Mouse (Mus musculus) kidney, adult 2 months (tissue): Measurements from ENCODE around the gene Spats2l. TPM values are rescaled to one million over a fixed set of nuclear protein-coding genes. Genes with fewer than 3 reads are reported as not detected.

Source experiments
- DNase-seq: peaks from one replicate; pipeline ENCODE4 v3.0.0; 2021
- H3K27ac ChIP-seq: fragments of 200-500 bp; 2 replicates; pipeline ENCODE4 v1.5.1; 2012; ENCODE audit warnings: low read depth, low read length, control low read depth, inconsistent platforms; ENCODE audit not compliant: insufficient read depth
- H3K27me3 ChIP-seq: fragments of 200-500 bp; replicated peaks from 2 replicates; pipeline ENCODE4 v1.6.1; 2012; ENCODE audit warnings: mild to moderate bottlenecking, moderate library complexity, low read length, inconsistent platforms; ENCODE audit not compliant: control insufficient read depth, insufficient read depth
- H3K36me3 ChIP-seq: fragments of 200-500 bp; 2 replicates; pipeline ENCODE4 v1.6.1; 2012; ENCODE audit warnings: mild to moderate bottlenecking, moderate library complexity, low read length, inconsistent platforms; ENCODE audit not compliant: control insufficient read depth, insufficient read depth
- H3K4me1 ChIP-seq: fragments of 200-500 bp; 2 replicates; pipeline ENCODE4 v1.6.1; 2011; ENCODE audit warnings: low read length; ENCODE audit not compliant: control insufficient read depth, insufficient read depth
- H3K4me3 ChIP-seq: fragments of 200-500 bp; 2 replicates; pipeline ENCODE4 v1.5.1; 2011; ENCODE audit warnings: mild to moderate bottlenecking, low read depth, low read length, control low read depth; ENCODE audit not compliant: insufficient read depth
- CTCF ChIP-seq: fragments of 200-500 bp; conservative IDR thresholded peaks from 2 replicates; pipeline ENCODE4 v1.5.1; 2011; ENCODE audit warnings: low read depth, mild to moderate bottlenecking, control low read depth, low read length, moderate library complexity, mixed read lengths; ENCODE audit not compliant: insufficient read depth, insufficient read length
- POLR2A ChIP-seq: fragments of 200-500 bp; IDR thresholded peaks from one replicate; pipeline ENCODE4 v1.6.1; 2011; ENCODE audit warnings: low read depth, low read length, control low read depth
- WGBS: fragments of 180-500 bp; shearing (Covaris S2); methylation state at CpG from one replicate; pipeline ENCODE4 v1.1.7; 2018; 5-methylcytosine and 5-hydroxymethylcytosine counted together
- polyA plus RNA-seq: library from polyadenylated mRNA; depleted of rRNA; stranded (reverse); fragments of >200 nt; gene quantifications from 2 replicates; pipeline ENCODE4 v1.2.3, GENCODE M21; 2012

Gene Spats2l
- polyA plus RNA-seq, 1 experiment: 6.9 TPM

GRCm38 (mm10) chr1:57955774-57956173, 181.8 kb downstream of the Spats2l start:
- WGBS: 71% methylated on average over 1 of the region's 1 CpGs
- TF ChIP-seq POLR2A: no peak
- no peak for TF ChIP-seq CTCF
- no peak overlapping the region for H3K27ac ChIP-seq
- H3K27me3 ChIP-seq: no peaks in the 10 kb centered on the region
- H3K4me1 ChIP-seq: no peaks in the 10 kb centered on the region
- no peak overlapping the region for H3K4me3 ChIP-seq
- no peak for DNase-seq
- H3K36me3 ChIP-seq: no peaks in the 10 kb centered on the region

GRCm38 (mm10) chr1:57969327-57970271, 195.6 kb downstream of the Spats2l start:
- 1% methylated on average over 65 of the region's 65 CpGs for WGBS
- H3K36me3 ChIP-seq: no peaks in the 10 kb centered on the region; the same call in 1 of the 2 replicates
- no peaks in the 10 kb centered on the region for H3K27me3 ChIP-seq
- H3K27ac ChIP-seq: no peak overlapping the region
- TF ChIP-seq CTCF: peak; percentile 74
- TF ChIP-seq POLR2A: peak; percentile 49
- 0 out of 2 replicates have a peak, but pooled peaks cover 3% of the 10 kb centered on the region for H3K4me1 ChIP-seq
- peak overlapping the region; percentile 78 for H3K4me3 ChIP-seq
- peak; percentile 97 for DNase-seq

- no peaks in the 10 kb centered on the region for H3K36me3 ChIP-seq
- no peak overlapping the region for H3K4me3 ChIP-seq
- no peak for TF ChIP-seq POLR2A
- no peak for TF ChIP-seq CTCF
- WGBS: 84% methylated on average over 2 of the region's 2 CpGs
- H3K27me3 ChIP-seq: no peaks in the 10 kb centered on the region
- H3K4me1 ChIP-seq: 0 out of 2 replicates have a peak, but pooled peaks cover 3% of the 10 kb centered on the region
- DNase-seq: no peak
- H3K27ac ChIP-seq: no peak overlapping the region
Observed at GRCm38 (mm10) chr1:57971588-57971987, 197.6 kb downstream of the Spats2l start.

- H3K4me3 ChIP-seq: no peak overlapping the region
- DNase-seq: no peak
- no peaks in the 10 kb centered on the region for H3K4me1 ChIP-seq
- no peaks in the 10 kb centered on the region for H3K27me3 ChIP-seq
- TF ChIP-seq POLR2A (no peak), CTCF (no peak)
- H3K27ac ChIP-seq: no peak overlapping the region
- no peaks in the 10 kb centered on the region for H3K36me3 ChIP-seq
- WGBS: 95% methylated on average over 3 of the region's 3 CpGs
Observed at GRCm38 (mm10) chr1:57976860-57977259, 202.9 kb downstream of the Spats2l start.

- Histone ChIP-seq H3K27me3 (no peaks in the 10 kb centered on the region), H3K27ac (no peak overlapping the region), H3K4me1 (no peaks in the 10 kb centered on the region), H3K4me3 (no peak overlapping the region), H3K36me3 (no peaks in the 10 kb centered on the region)
- TF ChIP-seq POLR2A (no peak), CTCF (no peak)
- WGBS: 73% methylated on average over 6 of the region's 6 CpGs
- no peak for DNase-seq
Observed at GRCm38 (mm10) chr1:57989052-57989600, 215.2 kb downstream of the Spats2l start.

- no peak overlapping the region for H3K27ac ChIP-seq
- no peak for TF ChIP-seq POLR2A
- no peak for TF ChIP-seq CTCF
- no peaks in the 10 kb centered on the region for H3K27me3 ChIP-seq
- no peaks in the 10 kb centered on the region for H3K36me3 ChIP-seq
- WGBS: 79% methylated on average over 2 of the region's 2 CpGs
- no peak for DNase-seq
- H3K4me3 ChIP-seq: no peak overlapping the region
- no peaks in the 10 kb centered on the region for H3K4me1 ChIP-seq
Observed at GRCm38 (mm10) chr1:57991277-57991676, 217.3 kb downstream of the Spats2l start.
